Mouse (Mus musculus) neutrophil, adult 5-6 weeks (primary cell): ENCODE measurements around the gene Nhsl1. TPM values are rescaled to one million over a fixed set of nuclear protein-coding genes. Genes with fewer than 3 reads are reported as not detected.
"Not testable (repeated sequence)": the region's sequence is repeated elsewhere in the genome, so short reads cannot be mapped to it uniquely, and the experiment has no call there.

ENCODE experiments used
- ATAC-seq: fragments of 151-379, 151-347 bp; 2 replicates; pipeline ENCODE4 v1.8.0; 2017; ENCODE audit warnings: mild to moderate bottlenecking, moderate TSS enrichment; ENCODE audit not compliant: insufficient number of reproducible peaks, poor library complexity, low FRiP score, severe bottlenecking; ENCODE audit errors: extremely low read depth
- total RNA-seq: library from RNA; stranded (forward); fragments of 200-1000 nt; gene quantifications from 2 replicates; pipeline ENCODE4 v1.2.3, GENCODE M21; 2017

Gene Nhsl1
- total RNA-seq, 1 experiment from 2014 or later, result 0.23 TPM

DNA sequence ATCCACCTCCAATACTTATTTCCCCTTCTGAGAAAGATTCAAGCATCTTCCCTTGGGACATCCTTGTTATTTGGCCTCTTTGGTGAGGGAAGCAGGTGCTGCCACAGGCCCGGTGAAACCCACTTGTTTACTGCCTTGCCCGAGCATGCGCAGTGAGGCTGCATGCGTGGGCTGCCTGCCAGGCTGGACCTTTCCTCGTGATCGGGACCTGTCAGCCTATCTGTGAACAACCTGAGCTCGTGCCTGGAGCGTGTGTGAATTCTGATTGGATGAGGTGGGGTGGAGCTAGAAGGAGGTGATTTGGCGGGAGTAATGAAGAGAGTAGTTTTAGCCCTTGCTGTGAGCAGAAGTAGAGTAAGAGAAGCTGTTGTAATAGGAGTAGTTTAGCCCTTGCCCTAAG, 240.3 kb downstream of the Nhsl1 start:
- not testable (repeated sequence) for ATAC-seq

DNA sequence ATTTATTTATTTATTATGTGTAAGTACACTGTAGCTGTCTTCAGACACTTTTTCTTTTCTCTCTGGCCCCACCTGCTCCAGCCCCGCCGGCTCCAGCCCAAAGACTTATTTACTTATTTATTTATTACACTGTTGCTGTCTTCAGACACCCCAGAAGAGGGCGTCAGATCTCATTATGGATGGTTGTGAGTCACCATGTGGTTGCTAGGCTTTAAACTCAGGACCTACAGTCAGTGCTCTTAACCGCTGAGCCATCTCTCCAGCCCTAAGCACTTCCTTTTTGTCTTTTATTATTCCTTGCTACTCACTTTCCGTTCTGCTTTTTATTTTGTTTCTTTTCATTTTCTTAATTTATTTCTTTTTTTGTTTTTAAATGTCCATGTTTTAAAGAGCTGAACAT, 242.7 kb downstream of the Nhsl1 start:
- no peak for ATAC-seq

DNA sequence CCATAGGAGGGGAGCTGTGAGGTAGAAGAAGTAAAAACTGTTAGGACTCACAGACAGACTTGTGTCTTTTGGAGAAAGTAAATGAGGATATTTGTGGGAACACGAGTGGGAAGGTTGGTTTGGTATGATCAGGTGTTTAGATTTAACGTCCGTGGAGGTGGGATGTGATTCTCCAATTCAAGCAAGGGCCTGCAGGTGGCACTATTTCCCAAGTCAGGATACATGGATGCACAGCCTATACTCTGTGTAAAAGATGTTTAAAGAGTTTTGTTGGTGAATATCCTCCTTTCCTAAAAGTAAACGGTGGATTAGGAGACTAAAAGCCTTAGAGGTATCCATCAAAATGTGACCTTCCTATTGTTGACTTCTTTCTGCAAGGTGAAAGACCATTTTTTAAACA, 244.2 kb downstream of the Nhsl1 start:
- ATAC-seq, result no peak

DNA sequence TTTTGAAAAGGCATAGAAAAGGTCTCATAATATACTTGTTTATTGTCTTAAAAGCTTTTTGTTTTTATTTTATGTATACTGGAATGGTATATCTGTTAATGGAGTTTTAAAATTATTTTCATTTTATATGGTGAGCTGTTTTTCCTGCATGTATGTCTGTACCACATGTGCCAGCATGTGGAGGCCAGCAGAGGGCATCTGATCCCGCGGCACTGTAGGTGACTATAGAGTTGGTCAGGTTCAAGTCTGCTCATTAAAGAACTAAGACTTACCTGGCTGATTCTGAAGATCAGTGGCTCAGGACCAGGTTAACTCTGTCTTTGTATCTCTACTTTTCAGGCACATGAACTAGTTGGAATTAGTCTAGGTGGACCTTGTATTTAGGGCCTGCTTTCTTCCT, 253.8 kb downstream of the Nhsl1 start:
- ATAC-seq, result no peak

Other genes with a start within 250 kb of the Nhsl1 start
- gene Ect2l, start 108.1 kb upstream of the Nhsl1 start, total RNA-seq, result not detected in 2 replicates
- 12.0 and 19.0 TPM in 2 replicates for gene Ccdc28a, start 84.0 kb upstream of the Nhsl1 start, total RNA-seq
- gene Hebp2, start 227.1 kb downstream of the Nhsl1 start, total RNA-seq, result not detected in 2 replicates